7 mouse cellular contexts compared by ENCODE assay signal in the genomic region with DNA sequence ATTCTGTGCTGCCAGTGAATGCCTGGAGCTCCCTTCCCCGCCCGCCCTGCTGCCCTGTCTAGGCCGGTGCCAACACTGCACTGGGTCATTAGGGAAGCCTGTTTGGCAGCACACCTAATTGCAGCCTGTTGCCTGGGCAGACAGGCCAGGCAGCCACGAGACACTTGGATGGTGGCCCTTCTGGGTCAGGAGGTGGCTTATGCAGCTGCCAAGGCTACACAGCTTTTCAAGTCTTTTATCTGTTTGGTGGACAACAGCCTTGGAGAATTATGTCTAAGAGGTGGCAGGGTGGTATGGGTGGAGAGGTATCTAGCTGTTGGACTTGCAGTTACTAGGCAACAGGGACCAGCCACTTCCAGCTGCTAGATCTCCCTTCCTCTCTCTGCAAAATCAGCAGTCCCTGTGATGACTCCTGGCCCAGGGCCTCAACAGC. TPM values are rescaled to one million over a fixed set of nuclear protein-coding genes. Genes with fewer than 3 reads are reported as not detected.
A peak's percentile ranks its signal among the peaks of the same experiment; 100 is the strongest.
DNase-seq lines count a peak whose midpoint lies in the region; ATAC-seq and TF ChIP-seq lines count a peak whose summit lies in the region.

No protein-coding gene starts in this region.

- intact Hi-C loops in heart, postnatal 14 days (cut with DNase I), result no loop called here
- intact Hi-C loops in left cerebral cortex, postnatal 10 days (cut with DNase I), result no loop called here

- peak overlapping the region; percentile 25; the same call in 1 of the 2 replicates for H3K4me3 ChIP-seq in G1E (ENCODE audit: low read depth, low read length)

- TF ChIP-seq CTCF in G1E (IDR thresholded peaks at IDR 0.05; ENCODE audit: low read depth, low read length), result no peak

- H3K36me3 ChIP-seq in G1E (replicated peaks), result no peaks in the 10 kb centered on the region

- no peak for DNase-seq in G1E (ENCODE audit: low spot score)
- DNase-seq in Muller cell, postnatal 12 days (ENCODE audit: inconsistent ontology term), result peak; percentile 94
- peak; percentile 71 to 88 for DNase-seq in cerebellum, postnatal 4 days (ENCODE audit: low spot score in 2 of 2)
- DNase-seq in heart, postnatal 14 days, result peak; percentile 78 to 86
- peak; percentile 69 to 80 for DNase-seq in left cerebral cortex, postnatal 10 days (ENCODE audit: extremely low spot score in 1 of 2, low spot score in 2 of 2)
- peak; percentile 62 for DNase-seq in ovary, postnatal 14 days (ENCODE audit: low spot score)
- no peak for DNase-seq in thymus, postnatal 0 days (ENCODE audit: low spot score)

- H3K4me1 ChIP-seq in G1E (ENCODE audit: insufficient read depth, low read depth, low read length), result peaks cover 71% of the 10 kb centered on the region

- ATAC-seq in G1E (ENCODE audit: extremely low read depth, insufficient number of reproducible peaks, low FRiP score, poor library complexity, severe bottlenecking), result no peak

- no peaks in the 10 kb centered on the region for H3K27me3 ChIP-seq in G1E (ENCODE audit: insufficient read depth, low read length)

- H3K9me3 ChIP-seq in G1E (replicated peaks), result no peaks in the 10 kb centered on the region

RNA-seq across cellular contexts. Expression of a gene that starts 8.7 kb away (rescaled TPM):
- total RNA-seq in G1E (2014; fragmentation: Nextera tagmentation), result 16.0 and 18.9 TPM in 2 replicates
- 7.0 and 7.5 TPM in 2 replicates for total RNA-seq in G1E (2017)
- polyA plus RNA-seq in G1E (2012), result 17.4 and 19.2 TPM in 2 replicates
- total RNA-seq in heart, postnatal 14 days (2021), result 10 to 100 TPM; 17.5 to 19.5 TPM
- total RNA-seq in left cerebral cortex, postnatal 10 days (2021), result 1 to 10 TPM; 8.3 to 9.0 TPM
- 2.8 and 5.2 TPM in 2 replicates for polyA plus RNA-seq in thymus, postnatal 0 days (2015; fragmentation: Nextera tagmentation; extraction: Ambion mirVana)

RNA-seq across cellular contexts. Expression of a gene that starts 39.2 kb away (rescaled TPM):
- total RNA-seq in G1E (2014; fragmentation: Nextera tagmentation) (1.2 TPM in 1 of 2 replicates, not detected in the other), G1E (2017) (0.12 TPM in 1 of 2 replicates, not detected in the other)
- polyA plus RNA-seq in G1E (2012), result not detected in 2 replicates
- total RNA-seq in heart, postnatal 14 days (2021), result 1 to 10 TPM; 5.5 to 6.0 TPM
- total RNA-seq in left cerebral cortex, postnatal 10 days (2021), result 10 to 100 TPM in 1 of 2 experiments, 1 to 10 TPM in 1; 9.3 to 10.7 TPM
- polyA plus RNA-seq in thymus, postnatal 0 days (2015; fragmentation: Nextera tagmentation; extraction: Ambion mirVana), result 0.89 and 0.95 TPM in 2 replicates

Comparison
In these comparisons a context has a peak if more than half of its experiments do, and no peak if none do; other contexts are left out.
1. DNase-seq: peak in Muller cell, postnatal 12 days (single experiment), cerebellum, postnatal 4 days (2 of 2), heart, postnatal 14 days (2 of 2), left cerebral cortex, postnatal 10 days (2 of 2) and ovary, postnatal 14 days (single experiment); none in G1E (single experiment) and thymus, postnatal 0 days (single experiment).